ENCODE assay signal across 11 mouse cellular contexts in genomic region chr3:122704209-122704608, GRCm38 (mm10). TPM values are rescaled to one million over a fixed set of nuclear protein-coding genes. Genes with fewer than 3 reads are reported as not detected.
DNase-seq lines count a peak whose midpoint lies in the region; ATAC-seq and TF ChIP-seq lines count a peak whose summit lies in the region.
"Had no signal": no experiment of that assay in that cellular context is flagged by ENCODE, and none has a peak within 500 bp of the region (broad histone marks: within the 10 kb centered on the region; RNA-seq: fewer than 3 reads in every experiment).

No protein-coding gene starts in this region.

- WGBS in heart, embryonic 16.5 days, result 22% methylated on average over 6 of the region's 6 CpGs
- WGBS in embryonic facial prominence, embryonic 14.5 days, result 37% methylated on average over 6 of the region's 6 CpGs
- 23% methylated on average over 6 of the region's 6 CpGs for WGBS in lung, postnatal 0 days

- H3K27ac ChIP-seq in heart, embryonic 16.5 days (ENCODE audit: low read length), result peak overlapping the region; percentile 18; the same call in 1 of the 2 replicates
- H3K27ac ChIP-seq in embryonic facial prominence, embryonic 14.5 days (replicated peaks; ENCODE audit: low read depth, low read length), result no peak overlapping the region
- peak overlapping the region; percentile 44; the same call in 1 of the 2 replicates for H3K27ac ChIP-seq in lung, postnatal 0 days (ENCODE audit: low read length)
- H3K27ac ChIP-seq: embryonic facial prominence, embryonic 12.5 days had no signal

- DNase-seq in heart, adult 9 months (ENCODE audit: low spot score in 2 of 2), result no peak
- DNase-seq in 416B (ENCODE audit: low read depth), result peak; percentile 94
- peak; percentile 18 for DNase-seq in embryonic facial prominence, embryonic 14.5 days (ENCODE audit: low spot score)
- DNase-seq in lung, postnatal 0 days (ENCODE audit: low spot score), result peak; percentile 91
- no peak for DNase-seq in frontal cortex, adult 2 months (ENCODE audit: extremely low spot score in 1 of 2, low spot score in 1 of 2)
- no peak for DNase-seq in ovary, adult 18-20 months (ENCODE audit: low spot score)
- no peak for DNase-seq in cerebellum, adult 9-11 months
- DNase-seq: gastrocnemius, postnatal 25 days had no signal

- no peak for TF ChIP-seq CTCF in lung, postnatal 0 days (IDR thresholded peaks at IDR 0.05)

- H3K9me3 ChIP-seq in heart, embryonic 16.5 days (replicated peaks; ENCODE audit: control insufficient read depth, low read length), result no peaks in the 10 kb centered on the region
- H3K9me3 ChIP-seq in embryonic facial prominence, embryonic 14.5 days (ENCODE audit: control insufficient read depth, low read length), result no peaks in the 10 kb centered on the region
- H3K9me3 ChIP-seq in lung, postnatal 0 days (ENCODE audit: low read length), result no peaks in the 10 kb centered on the region
- H3K9me3 ChIP-seq: embryonic facial prominence, embryonic 12.5 days had no signal

- no peaks in the 10 kb centered on the region for H3K36me3 ChIP-seq in heart, embryonic 16.5 days (ENCODE audit: control insufficient read depth, insufficient read depth)
- no peaks in the 10 kb centered on the region for H3K36me3 ChIP-seq in embryonic facial prominence, embryonic 14.5 days (ENCODE audit: control insufficient read depth, insufficient read depth, low read length)
- H3K36me3 ChIP-seq in lung, postnatal 0 days (ENCODE audit: insufficient read depth, low read length), result no peaks in the 10 kb centered on the region
- H3K36me3 ChIP-seq: embryonic facial prominence, embryonic 12.5 days had no signal

- H3K4me3 ChIP-seq in heart, embryonic 16.5 days (ENCODE audit: low read length), result no peak overlapping the region
- no peak overlapping the region for H3K4me3 ChIP-seq in embryonic facial prominence, embryonic 14.5 days (ENCODE audit: low read depth, low read length)
- H3K4me3 ChIP-seq in lung, postnatal 0 days (ENCODE audit: low read depth, low read length), result no peak overlapping the region
- H3K4me3 ChIP-seq: embryonic facial prominence, embryonic 12.5 days had no signal

- H3K4me2 ChIP-seq in heart, embryonic 16.5 days (ENCODE audit: low read depth, low read length), result no peak overlapping the region
- no peak overlapping the region for H3K4me2 ChIP-seq in embryonic facial prominence, embryonic 14.5 days (ENCODE audit: low read depth, low read length)
- H3K4me2 ChIP-seq in lung, postnatal 0 days (replicated peaks; ENCODE audit: low read depth, low read length), result no peak overlapping the region
- H3K4me2 ChIP-seq: embryonic facial prominence, embryonic 12.5 days had no signal

- no peak overlapping the region for H3K9ac ChIP-seq in heart, embryonic 16.5 days (ENCODE audit: low read length)
- no peak overlapping the region for H3K9ac ChIP-seq in embryonic facial prominence, embryonic 14.5 days (ENCODE audit: low read depth, low read length)
- no peak overlapping the region for H3K9ac ChIP-seq in lung, postnatal 0 days (replicated peaks; ENCODE audit: low read depth)
- H3K9ac ChIP-seq: embryonic facial prominence, embryonic 12.5 days had no signal

- ATAC-seq in heart, embryonic 16.5 days (replicated peaks; ENCODE audit: extremely low read depth, insufficient read depth, low FRiP score), result no peak; the same call in 1 of the 2 replicates
- no peak for ATAC-seq in embryonic facial prominence, embryonic 14.5 days (ENCODE audit: low read depth)
- peak; percentile 95 for ATAC-seq in lung, postnatal 0 days

- peak; percentile 82 for TF ChIP-seq EP300 in lung, postnatal 0 days (IDR thresholded peaks at IDR 0.05)

- no peaks in the 10 kb centered on the region for H3K4me1 ChIP-seq in heart, embryonic 16.5 days (ENCODE audit: control insufficient read depth, insufficient read depth, low read length)
- H3K4me1 ChIP-seq in embryonic facial prominence, embryonic 14.5 days (ENCODE audit: control insufficient read depth, insufficient read depth, low read length), result no peaks in the 10 kb centered on the region
- H3K4me1 ChIP-seq in lung, postnatal 0 days (ENCODE audit: insufficient read depth, low read depth, low read length), result no peaks in the 10 kb centered on the region; the same call in 1 of the 2 replicates
- H3K4me1 ChIP-seq: embryonic facial prominence, embryonic 12.5 days had no signal

- H3K27me3 ChIP-seq in heart, embryonic 16.5 days (ENCODE audit: control insufficient read depth, insufficient read depth, low read length), result no peaks in the 10 kb centered on the region
- no peaks in the 10 kb centered on the region for H3K27me3 ChIP-seq in embryonic facial prominence, embryonic 14.5 days (replicated peaks; ENCODE audit: control insufficient read depth, insufficient read depth, low read length)
- H3K27me3 ChIP-seq in lung, postnatal 0 days (replicated peaks; ENCODE audit: insufficient read depth, low read length), result no peaks in the 10 kb centered on the region
- H3K27me3 ChIP-seq: CH12.LX; embryonic facial prominence, embryonic 12.5 days had no signal

RNA-seq across cellular contexts. Expression of gene Pde5a, which starts 24.5 kb away (rescaled TPM):
- polyA plus RNA-seq in heart, embryonic 16.5 days (2015; fragmentation: Nextera tagmentation; extraction: Ambion mirVana), result 2.3 and 3.8 TPM in 2 replicates
- 6.7 and 7.3 TPM in 2 replicates for polyA plus RNA-seq in embryonic facial prominence, embryonic 14.5 days (2014; fragmentation: Nextera tagmentation; extraction: Ambion mirVana)
- 16.6 and 22.7 TPM in 2 replicates for polyA plus RNA-seq in lung, postnatal 0 days (2015; fragmentation: Nextera tagmentation; extraction: Ambion mirVana)
- 6.8 and 7.1 TPM in 2 replicates for polyA plus RNA-seq in frontal cortex, adult 2 months (2012; rRNA removed)

Comparison
In these comparisons a context has a peak if more than half of its experiments do, and no peak if none do; other contexts are left out.
1. DNase-seq: peak in 416B (single experiment), embryonic facial prominence, embryonic 14.5 days (single experiment) and lung, postnatal 0 days (single experiment); none in heart, adult 9 months (0 of 2), frontal cortex, adult 2 months (0 of 2), ovary, adult 18-20 months (single experiment) and cerebellum, adult 9-11 months (single experiment).